In the genomic region with DNA sequence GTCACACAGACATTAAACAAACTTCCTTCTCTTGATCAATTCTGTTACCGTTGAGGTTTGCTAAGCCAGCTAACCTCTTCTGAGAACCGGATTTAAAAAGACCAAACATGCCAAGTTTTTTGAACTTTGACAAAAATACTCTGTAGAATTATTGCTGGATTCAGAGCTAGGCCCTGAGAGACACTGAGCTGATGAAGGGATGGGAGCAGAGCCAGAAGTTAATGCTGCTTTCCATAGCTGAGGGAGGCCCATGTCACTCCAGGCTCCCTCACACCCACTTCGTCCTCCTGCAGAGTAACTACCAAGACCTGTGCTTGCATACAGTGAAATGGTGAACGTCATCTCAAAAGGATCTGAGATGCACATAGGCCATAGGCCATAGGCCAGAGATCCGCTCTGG, we compare ENCODE assay signal across 27 mouse cellular contexts. TPM values are rescaled to one million over a fixed set of nuclear protein-coding genes. Genes with fewer than 3 reads are reported as not detected.
DNase-seq lines count a peak whose midpoint lies in the region; ATAC-seq and TF ChIP-seq lines count a peak whose summit lies in the region.
"Had no signal": no experiment of that assay in that cellular context is flagged by ENCODE, and none has a peak within 500 bp of the region (broad histone marks: within the 10 kb centered on the region; RNA-seq: fewer than 3 reads in every experiment).

No protein-coding gene starts in this region.

- TF ChIP-seq POLR2A in kidney, adult 2 months (IDR thresholded peaks at IDR 0.05; ENCODE audit: low read depth, low read length) = no peak

- no peak for DNase-seq in embryonic facial prominence, embryonic 10.5 days (ENCODE audit: low spot score)
- DNase-seq in kidney, adult 2 months = peak; percentile 61
- DNase-seq in kidney, postnatal 10 days = no peak
- no peak for DNase-seq in lung, postnatal 25 days (ENCODE audit: low spot score)
- DNase-seq in retina, embryonic 14.5 days (ENCODE audit: low spot score) = no peak
- DNase-seq: adrenal gland, postnatal 10 days; cerebellum, adult 18-20 months; cerebellum, postnatal 14 days; forebrain, postnatal 0 days; gastrocnemius, postnatal 25 days; heart, adult 2 months; heart, postnatal 4 days; layer of hippocampus, adult 9-11 months; left cerebral cortex, postnatal 4 days; liver, embryonic 13.5 days had no signal

- no peak overlapping the region for H3K9ac ChIP-seq in embryonic facial prominence, embryonic 13.5 days
- H3K9ac ChIP-seq in lung, embryonic 16.5 days (ENCODE audit: low read length) = no peak overlapping the region
- no peak overlapping the region for H3K9ac ChIP-seq in stomach, embryonic 16.5 days (ENCODE audit: low read length)
- H3K9ac ChIP-seq: forebrain, postnatal 0 days; hindbrain, embryonic 14.5 days; kidney, embryonic 15.5 days; liver, embryonic 13.5 days; neural tube, embryonic 13.5 days had no signal

- no peak overlapping the region for H3K4me3 ChIP-seq in embryonic facial prominence, embryonic 13.5 days
- H3K4me3 ChIP-seq in embryonic facial prominence, embryonic 10.5 days = no peak overlapping the region
- H3K4me3 ChIP-seq in kidney, adult 2 months (ENCODE audit: insufficient read depth, low read depth, low read length) = no peak overlapping the region
- no peak overlapping the region for H3K4me3 ChIP-seq in lung, embryonic 16.5 days (ENCODE audit: low read length)
- no peak overlapping the region for H3K4me3 ChIP-seq in stomach, embryonic 16.5 days (replicated peaks; ENCODE audit: low read length)
- H3K4me3 ChIP-seq: forebrain, embryonic 10.5 days; heart, adult 2 months; kidney, embryonic 15.5 days; liver, embryonic 13.5 days; midbrain, embryonic 10.5 days; myocyte; neural tube, embryonic 13.5 days had no signal

- WGBS in embryonic facial prominence, embryonic 13.5 days = 74% methylated on average over 5 of the region's 5 CpGs
- 92% methylated on average over 5 of the region's 5 CpGs for WGBS in embryonic facial prominence, embryonic 10.5 days
- WGBS in kidney, adult 2 months = 55% methylated on average over 5 of the region's 5 CpGs
- WGBS in lung, embryonic 16.5 days = 45% methylated on average over 5 of the region's 5 CpGs
- 50% methylated on average over 5 of the region's 5 CpGs for WGBS in stomach, embryonic 16.5 days

- ATAC-seq in embryonic facial prominence, embryonic 13.5 days (ENCODE audit: insufficient number of reproducible peaks, insufficient read depth, low FRiP score, low TSS enrichment, low read depth) = no peak
- peak; percentile 35; the same call in 1 of the 2 replicates for ATAC-seq in lung, embryonic 16.5 days (ENCODE audit: low read depth)
- ATAC-seq in stomach, embryonic 16.5 days (ENCODE audit: insufficient read depth, low FRiP score) = 0 out of 2 replicates have a peak, but pooled peaks have one; percentile 44
- ATAC-seq: forebrain, postnatal 0 days; inflammation-experienced regulatory T-cells, adult 6 months; lung, postnatal 0 days; midbrain, embryonic 16.5 days had no signal

- no peaks in the 10 kb centered on the region for H3K9me3 ChIP-seq in embryonic facial prominence, embryonic 13.5 days
- no peaks in the 10 kb centered on the region for H3K9me3 ChIP-seq in embryonic facial prominence, embryonic 10.5 days
- no peaks in the 10 kb centered on the region for H3K9me3 ChIP-seq in lung, embryonic 16.5 days (ENCODE audit: control insufficient read depth, low read length)
- no peaks in the 10 kb centered on the region for H3K9me3 ChIP-seq in stomach, embryonic 16.5 days (replicated peaks; ENCODE audit: control insufficient read depth, low read length)
- H3K9me3 ChIP-seq: forebrain, embryonic 10.5 days; kidney, embryonic 15.5 days; liver, embryonic 13.5 days; midbrain, embryonic 10.5 days; neural tube, embryonic 13.5 days had no signal

- no peaks in the 10 kb centered on the region for H3K36me3 ChIP-seq in embryonic facial prominence, embryonic 13.5 days
- H3K36me3 ChIP-seq in embryonic facial prominence, embryonic 10.5 days (replicated peaks) = no peaks in the 10 kb centered on the region
- H3K36me3 ChIP-seq in kidney, adult 2 months (ENCODE audit: control insufficient read depth, insufficient read depth, low read length) = no peaks in the 10 kb centered on the region
- no peaks in the 10 kb centered on the region for H3K36me3 ChIP-seq in lung, embryonic 16.5 days (ENCODE audit: control insufficient read depth, insufficient read depth, low read length)
- H3K36me3 ChIP-seq in stomach, embryonic 16.5 days (ENCODE audit: control insufficient read depth, insufficient read depth, low read length) = no peaks in the 10 kb centered on the region
- H3K36me3 ChIP-seq: forebrain, embryonic 10.5 days; kidney, embryonic 15.5 days; liver, embryonic 13.5 days; midbrain, embryonic 10.5 days; neural tube, embryonic 13.5 days had no signal

- TF ChIP-seq CTCF in kidney, adult 2 months (conservative IDR thresholded peaks at IDR 0.05; ENCODE audit: insufficient read depth, insufficient read length, low read depth, low read length) = no peak

- peaks cover 47% of the 10 kb centered on the region for H3K4me1 ChIP-seq in embryonic facial prominence, embryonic 13.5 days
- peaks cover 59% of the 10 kb centered on the region for H3K4me1 ChIP-seq in embryonic facial prominence, embryonic 10.5 days
- peaks cover 17% of the 10 kb centered on the region; the same call in 1 of the 2 replicates for H3K4me1 ChIP-seq in kidney, adult 2 months (ENCODE audit: control insufficient read depth, insufficient read depth, low read length)
- peaks cover 12% of the 10 kb centered on the region for H3K4me1 ChIP-seq in lung, embryonic 16.5 days (replicated peaks; ENCODE audit: control insufficient read depth, insufficient read depth, low read length)
- H3K4me1 ChIP-seq in stomach, embryonic 16.5 days (ENCODE audit: control insufficient read depth, insufficient read depth, low read length) = peaks cover 19% of the 10 kb centered on the region
- H3K4me1 ChIP-seq: liver, embryonic 13.5 days; neural tube, embryonic 13.5 days had no signal

- H3K27ac ChIP-seq in embryonic facial prominence, embryonic 13.5 days = peak overlapping the region; percentile 13; the same call in 1 of the 2 replicates
- no peak overlapping the region for H3K27ac ChIP-seq in embryonic facial prominence, embryonic 10.5 days (replicated peaks)
- peak overlapping the region; percentile 36 for H3K27ac ChIP-seq in kidney, adult 2 months (ENCODE audit: insufficient read depth, low read depth, low read length)
- peak overlapping the region; percentile 31; the same call in 1 of the 2 replicates for H3K27ac ChIP-seq in lung, embryonic 16.5 days (ENCODE audit: low read length)
- H3K27ac ChIP-seq in stomach, embryonic 16.5 days (ENCODE audit: low read length) = 0 out of 2 replicates have a peak overlapping the region, but pooled peaks have one; percentile 64
- H3K27ac ChIP-seq: forebrain, embryonic 10.5 days; heart, adult 2 months; hindbrain, embryonic 14.5 days; liver, embryonic 13.5 days; midbrain, embryonic 10.5 days; neural tube, embryonic 13.5 days had no signal

- no peak overlapping the region for H3K4me2 ChIP-seq in embryonic facial prominence, embryonic 13.5 days
- no peak overlapping the region for H3K4me2 ChIP-seq in lung, embryonic 16.5 days (ENCODE audit: low read depth, low read length)
- H3K4me2 ChIP-seq in stomach, embryonic 16.5 days (ENCODE audit: low read depth, low read length) = no peak overlapping the region
- H3K4me2 ChIP-seq: hindbrain, embryonic 14.5 days; kidney, embryonic 15.5 days; liver, embryonic 13.5 days; neural tube, embryonic 13.5 days had no signal

- no peaks in the 10 kb centered on the region for H3K27me3 ChIP-seq in embryonic facial prominence, embryonic 13.5 days
- H3K27me3 ChIP-seq in embryonic facial prominence, embryonic 10.5 days (replicated peaks; ENCODE audit: low read depth, poor library complexity, severe bottlenecking) = no peaks in the 10 kb centered on the region
- H3K27me3 ChIP-seq in kidney, adult 2 months (replicated peaks; ENCODE audit: control insufficient read depth, insufficient read depth, low read length) = no peaks in the 10 kb centered on the region
- H3K27me3 ChIP-seq in lung, embryonic 16.5 days (ENCODE audit: control insufficient read depth, insufficient read depth, low read depth, low read length) = no peaks in the 10 kb centered on the region
- no peaks in the 10 kb centered on the region for H3K27me3 ChIP-seq in stomach, embryonic 16.5 days (ENCODE audit: control insufficient read depth, insufficient read depth, low read length)
- H3K27me3 ChIP-seq: kidney, embryonic 15.5 days; liver, embryonic 13.5 days; neural tube, embryonic 13.5 days had no signal

RNA-seq across cellular contexts. Expression of gene Hhat, which starts 41.3 kb away (rescaled TPM):
- 9.0 and 9.8 TPM in 2 replicates for polyA plus RNA-seq in embryonic facial prominence, embryonic 13.5 days (2015; fragmentation: Nextera tagmentation; extraction: Ambion mirVana)
- 9.3 and 9.9 TPM in 2 replicates for polyA plus RNA-seq in embryonic facial prominence, embryonic 10.5 days (2016; fragmentation: Nextera tagmentation; extraction: Ambion mirVana)
- 4.9 and 7.0 TPM in 2 replicates for polyA plus RNA-seq in kidney, adult 2 months (2012; rRNA removed)
- 8.6 and 9.3 TPM in 2 replicates for polyA plus RNA-seq in lung, embryonic 16.5 days (2015; fragmentation: Nextera tagmentation; extraction: Ambion mirVana)
- 8.1 and 8.9 TPM in 2 replicates for polyA plus RNA-seq in stomach, embryonic 16.5 days (2015; fragmentation: Nextera tagmentation; extraction: Ambion mirVana)

RNA-seq across cellular contexts. Expression of gene Sertad4, which starts 43.3 kb away (rescaled TPM):
- polyA plus RNA-seq in embryonic facial prominence, embryonic 13.5 days (2015; fragmentation: Nextera tagmentation; extraction: Ambion mirVana) = 70.8 and 71.4 TPM in 2 replicates
- polyA plus RNA-seq in embryonic facial prominence, embryonic 10.5 days (2016; fragmentation: Nextera tagmentation; extraction: Ambion mirVana) = 23.6 and 33.4 TPM in 2 replicates
- polyA plus RNA-seq in kidney, adult 2 months (2012; rRNA removed) = 1.6 and 2.6 TPM in 2 replicates
- polyA plus RNA-seq in lung, embryonic 16.5 days (2015; fragmentation: Nextera tagmentation; extraction: Ambion mirVana) = 6.1 and 9.4 TPM in 2 replicates
- 5.0 and 5.7 TPM in 2 replicates for polyA plus RNA-seq in stomach, embryonic 16.5 days (2015; fragmentation: Nextera tagmentation; extraction: Ambion mirVana)
- polyA plus RNA-seq: inflammation-experienced regulatory T-cells, adult 6 months had no signal
